Mouse (Mus musculus): ENCODE measurements around the gene Tulp2. TPM values are rescaled to one million over a fixed set of nuclear protein-coding genes. Genes with fewer than 3 reads are reported as not detected.
"Not testable (repeated sequence)": the region's sequence is repeated elsewhere in the genome, so short reads cannot be mapped to it uniquely, and the experiment has no call there.

Gene Tulp2
- polyA plus RNA-seq, 1 experiment: 0.06 TPM

DNA sequence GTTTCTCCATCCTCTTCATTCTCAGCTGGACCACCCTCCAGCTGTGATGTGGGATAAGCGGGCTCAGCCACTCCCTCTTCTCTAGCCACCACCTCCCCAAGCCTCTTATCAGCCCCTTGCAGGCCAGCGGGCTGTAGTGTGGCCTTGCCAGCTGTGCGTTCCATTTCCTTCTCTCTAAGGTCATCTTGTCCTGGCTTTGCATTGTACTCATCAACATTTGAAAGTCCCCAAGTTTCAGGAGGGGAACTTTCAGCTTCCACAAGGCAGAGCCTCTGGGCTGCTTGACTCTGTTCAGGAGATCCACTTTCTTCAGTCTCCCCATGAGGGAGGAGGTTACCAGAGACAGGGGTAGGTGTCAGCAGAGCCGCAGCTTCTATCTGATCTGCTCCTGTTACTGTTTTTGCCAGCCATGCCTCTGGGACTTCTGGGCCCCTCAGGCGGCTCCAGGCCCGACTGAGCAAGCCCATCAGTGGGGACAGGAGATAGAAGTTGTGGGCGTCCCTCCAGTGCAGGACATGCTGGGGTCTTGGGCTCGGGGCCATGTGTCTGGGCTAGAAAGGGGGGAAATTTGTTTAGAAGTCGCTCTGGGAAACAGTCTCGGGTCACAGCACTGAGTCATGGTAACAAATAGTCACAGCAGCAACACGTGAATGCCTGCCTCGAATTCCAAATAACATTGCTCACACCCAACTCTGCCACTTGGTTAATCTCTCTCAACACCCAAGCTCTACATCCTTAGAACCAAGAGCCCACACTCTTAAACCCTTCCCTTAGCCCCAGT lies 43.4 kb downstream of the Tulp2 start:
- TF ChIP-seq CEBPB (IDR thresholded peaks at IDR 0.05; ENCODE audit: insufficient read depth, poor library complexity, severe bottlenecking) (no peak), REST (IDR thresholded peaks at IDR 0.05; ENCODE audit: insufficient read depth, insufficient read length) (no peak), POLR2A (IDR thresholded peaks at IDR 0.05; ENCODE audit: insufficient read length, low read depth) (peak; percentile 49), POLR2AphosphoS2 (IDR thresholded peaks at IDR 0.05; ENCODE audit: insufficient read length, low read depth) (peak; percentile 65), MYOG (IDR thresholded peaks at IDR 0.05; ENCODE audit: control insufficient read depth in 1 of 3, insufficient read depth in 1 of 3, insufficient read length in 2 of 3, low read depth in 2 of 3) (peak in 1 of 3 experiments; percentile 41), USF1 (IDR thresholded peaks at IDR 0.05; ENCODE audit: low read depth) (no peak), MYOD1 (IDR thresholded peaks at IDR 0.05; ENCODE audit: control insufficient read depth in 1 of 3, insufficient read length in 2 of 3, low read depth in 2 of 3) (peak in 1 of 3 experiments; percentile 8), MAX (IDR thresholded peaks at IDR 0.05; ENCODE audit: low read depth) (peak; percentile 54), E2F4 (IDR thresholded peaks at IDR 0.05; ENCODE audit: insufficient read depth) (no peak), TCF12 (IDR thresholded peaks at IDR 0.05; ENCODE audit: insufficient read depth, poor library complexity, severe bottlenecking) (no peak), SRF (IDR thresholded peaks at IDR 0.05; ENCODE audit: control insufficient read depth, insufficient read length, low read depth) (no peak), TCF3 (IDR thresholded peaks at IDR 0.05; ENCODE audit: insufficient read length, low read depth) (no peak)
- peak overlapping the region; percentile 69 for H3ac ChIP-seq (ENCODE audit: control insufficient read depth, insufficient read length)
- peaks cover 28% of the 10 kb centered on the region for H3K79me2 ChIP-seq (ENCODE audit: control insufficient read depth, insufficient read depth)
- no peaks in the 10 kb centered on the region for H3K27me3 ChIP-seq (ENCODE audit: control insufficient read depth, insufficient read depth, insufficient read length)
- H3K4me3 ChIP-seq: peak overlapping the region; percentile 100
- H3K36me3 ChIP-seq (ENCODE audit: control insufficient read depth, insufficient read depth): peaks cover 30% of the 10 kb centered on the region
- peak overlapping the region; percentile 86 for H3K4me2 ChIP-seq (ENCODE audit: low read depth)

DNA sequence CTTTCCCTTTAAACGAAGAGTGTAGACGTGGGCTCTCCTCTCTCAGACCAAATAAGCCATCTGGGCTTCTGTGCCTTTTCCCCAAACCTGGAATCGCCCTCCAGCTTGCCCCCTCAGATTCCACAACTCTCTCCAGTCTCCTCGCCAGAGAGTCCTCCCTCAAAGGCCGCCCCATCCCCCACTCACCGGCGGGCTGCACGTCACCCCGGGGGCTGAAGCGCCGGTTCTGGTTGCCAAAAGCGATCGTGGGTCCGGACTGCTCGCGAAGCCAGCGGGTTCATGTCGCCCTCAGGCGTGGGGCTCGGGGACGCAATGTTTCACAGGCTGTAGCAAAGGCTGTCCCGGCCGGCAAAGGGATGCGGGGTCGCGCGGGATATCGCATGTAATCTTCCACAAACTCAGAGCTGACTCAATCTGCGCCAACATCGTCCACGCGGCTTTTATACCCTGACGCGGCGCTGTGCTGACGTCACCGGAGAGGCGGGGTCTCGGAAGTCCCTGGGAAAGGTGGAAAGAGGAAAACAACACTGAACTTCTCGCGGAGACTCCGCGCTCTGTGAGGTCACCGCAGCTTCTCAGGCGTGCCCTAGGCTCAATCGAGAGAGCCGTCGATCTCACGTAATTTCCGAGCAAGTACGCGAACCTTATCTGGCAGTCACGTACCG lies 44.3 kb downstream of the Tulp2 start, which contains the start of the genes Ppp1r15a and Plekha4:
Ppp1r15a (minus strand) TSS at position 460 of the 665 bp plus-strand sequence.
Plekha4 (plus strand) TSS at position 522 of the 665 bp plus-strand sequence.
- Histone ChIP-seq H3K27me3 (ENCODE audit: control insufficient read depth, insufficient read depth, insufficient read length) (no peaks in the 10 kb centered on the region), H3K4me3 (peak within 1 kb of the TSS; percentile 100), H3K79me2 (ENCODE audit: control insufficient read depth, insufficient read depth) (peaks cover 28% of the 10 kb centered on the region), H3K36me3 (ENCODE audit: control insufficient read depth, insufficient read depth) (peaks cover 30% of the 10 kb centered on the region), H3K4me2 (ENCODE audit: low read depth) (peak within 1 kb of the TSS; percentile 86), H3ac (ENCODE audit: control insufficient read depth, insufficient read length) (peak within 1 kb of the TSS; percentile 69)
- TF ChIP-seq TCF3 (IDR thresholded peaks at IDR 0.05; ENCODE audit: insufficient read length, low read depth) (no peak), POLR2AphosphoS2 (IDR thresholded peaks at IDR 0.05; ENCODE audit: insufficient read length, low read depth) (peak; percentile 100), USF1 (IDR thresholded peaks at IDR 0.05; ENCODE audit: low read depth) (no peak), MYOD1 (IDR thresholded peaks at IDR 0.05; ENCODE audit: control insufficient read depth in 1 of 3, insufficient read length in 2 of 3, low read depth in 2 of 3) (peak in 1 of 3 experiments; percentile 1), MAX (IDR thresholded peaks at IDR 0.05; ENCODE audit: low read depth) (no peak), E2F4 (IDR thresholded peaks at IDR 0.05; ENCODE audit: insufficient read depth) (no peak), MYOG (IDR thresholded peaks at IDR 0.05; ENCODE audit: control insufficient read depth in 1 of 3, insufficient read depth in 1 of 3, insufficient read length in 2 of 3, low read depth in 2 of 3) (no peak), CEBPB (IDR thresholded peaks at IDR 0.05; ENCODE audit: insufficient read depth, poor library complexity, severe bottlenecking) (0 out of 2 replicates have a peak, but pooled peaks have one; percentile 29), POLR2A (IDR thresholded peaks at IDR 0.05; ENCODE audit: insufficient read length, low read depth) (peak; percentile 97), REST (IDR thresholded peaks at IDR 0.05; ENCODE audit: insufficient read depth, insufficient read length) (no peak), SRF (IDR thresholded peaks at IDR 0.05; ENCODE audit: control insufficient read depth, insufficient read length, low read depth) (peak; percentile 64), TCF12 (IDR thresholded peaks at IDR 0.05; ENCODE audit: insufficient read depth, poor library complexity, severe bottlenecking) (no peak)

GRCm38 (mm10) chr7:45526474-45527120 lies 44.9 kb downstream of the Tulp2 start:
- Histone ChIP-seq H3K4me2 (ENCODE audit: low read depth) (peak overlapping the region; percentile 77), H3K4me3 (peak overlapping the region; percentile 100), H3K79me2 (ENCODE audit: control insufficient read depth, insufficient read depth) (peaks cover 28% of the 10 kb centered on the region), H3K27me3 (ENCODE audit: control insufficient read depth, insufficient read depth, insufficient read length) (no peaks in the 10 kb centered on the region), H3K36me3 (ENCODE audit: control insufficient read depth, insufficient read depth) (peaks cover 30% of the 10 kb centered on the region), H3ac (ENCODE audit: control insufficient read depth, insufficient read length) (peak overlapping the region; percentile 69)
- TF ChIP-seq TCF12 (IDR thresholded peaks at IDR 0.05; ENCODE audit: insufficient read depth, poor library complexity, severe bottlenecking) (no peak), POLR2AphosphoS2 (IDR thresholded peaks at IDR 0.05; ENCODE audit: insufficient read length, low read depth) (no peak), REST (IDR thresholded peaks at IDR 0.05; ENCODE audit: insufficient read depth, insufficient read length) (no peak), POLR2A (IDR thresholded peaks at IDR 0.05; ENCODE audit: insufficient read length, low read depth) (no peak), MYOD1 (IDR thresholded peaks at IDR 0.05; ENCODE audit: control insufficient read depth in 1 of 3, insufficient read length in 2 of 3, low read depth in 2 of 3) (no peak), E2F4 (IDR thresholded peaks at IDR 0.05; ENCODE audit: insufficient read depth) (no peak), TCF3 (IDR thresholded peaks at IDR 0.05; ENCODE audit: insufficient read length, low read depth) (no peak), USF1 (IDR thresholded peaks at IDR 0.05; ENCODE audit: low read depth) (no peak), CEBPB (IDR thresholded peaks at IDR 0.05; ENCODE audit: insufficient read depth, poor library complexity, severe bottlenecking) (no peak)

DNA sequence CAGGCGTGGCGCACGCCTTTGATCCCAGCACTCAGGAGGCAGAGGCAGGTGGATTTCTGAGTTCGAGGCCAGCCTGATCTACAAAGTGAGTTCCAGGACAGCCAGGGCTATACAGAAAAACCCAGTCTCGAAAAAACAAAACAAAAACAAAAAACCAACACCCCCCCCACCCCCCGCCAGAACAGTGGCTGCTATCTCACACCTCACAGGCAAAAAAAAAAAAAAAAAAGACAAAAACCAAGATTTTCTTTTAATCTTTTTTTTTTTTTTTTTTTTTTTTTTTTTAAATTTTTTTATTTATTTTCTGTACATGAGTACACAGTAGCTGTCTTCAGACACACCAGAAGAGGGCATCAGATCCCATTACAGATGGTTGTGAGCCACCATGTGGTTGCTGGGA lies 45.5 kb downstream of the Tulp2 start:
- peak overlapping the region; percentile 77 for H3K4me2 ChIP-seq (ENCODE audit: low read depth)
- H3K36me3 ChIP-seq (ENCODE audit: control insufficient read depth, insufficient read depth): peaks cover 26% of the 10 kb centered on the region
- H3ac ChIP-seq (ENCODE audit: control insufficient read depth, insufficient read length); H3K27me3 ChIP-seq (ENCODE audit: control insufficient read depth, insufficient read depth, insufficient read length): not testable (repeated sequence)
- H3K4me3 ChIP-seq: peak overlapping the region; percentile 100
- H3K79me2 ChIP-seq (ENCODE audit: control insufficient read depth, insufficient read depth): peaks cover 28% of the 10 kb centered on the region
